Mouse (Mus musculus) stomach, embryonic 16.5 days (tissue): Measurements from ENCODE around the gene Ppp2r3c. TPM values are rescaled to one million over a fixed set of nuclear protein-coding genes. Genes with fewer than 3 reads are reported as not detected.
"Not testable (repeated sequence)": the region's sequence is repeated elsewhere in the genome, so short reads cannot be mapped to it uniquely, and the experiment has no call there.

Source experiments
- ATAC-seq: fragments of 200-750 bp; cut with Nextera tagmentation; 2 replicates; pipeline ENCODE4 v1.8.0; 2017; ENCODE audit warnings: moderate number of reproducible peaks, moderate TSS enrichment; ENCODE audit not compliant: insufficient read depth, low FRiP score
- H3K27ac ChIP-seq: fragments of 300-500 bp; sonication (generic); 2 replicates; pipeline ENCODE4 v1.5.1; 2014; ENCODE audit warnings: low read length
- H3K27me3 ChIP-seq: fragments of 300-500 bp; sonication (generic); 2 replicates; pipeline ENCODE4 v1.6.1; 2014; ENCODE audit warnings: low read length, control low read depth, mixed read lengths; ENCODE audit not compliant: control insufficient read depth, insufficient read depth
- H3K36me3 ChIP-seq: fragments of 300-500 bp; sonication (generic); 2 replicates; pipeline ENCODE4 v1.6.1; 2014; ENCODE audit warnings: low read length; ENCODE audit not compliant: control insufficient read depth, insufficient read depth
- H3K4me1 ChIP-seq: fragments of 300-500 bp; sonication (generic); 2 replicates; pipeline ENCODE4 v1.6.1; 2014; ENCODE audit warnings: low read length, control low read depth, mixed read lengths; ENCODE audit not compliant: control insufficient read depth, insufficient read depth
- H3K4me2 ChIP-seq: fragments of 300-500 bp; sonication (generic); 2 replicates; pipeline ENCODE4 v1.6.1; 2014; ENCODE audit warnings: low read depth, low read length, mixed read lengths
- H3K4me3 ChIP-seq: fragments of 300-500 bp; sonication (generic); replicated peaks from 2 replicates; pipeline ENCODE4 v1.5.1; 2014; ENCODE audit warnings: mild to moderate bottlenecking, low read length
- H3K9ac ChIP-seq: fragments of 300-500 bp; sonication (generic); 2 replicates; pipeline ENCODE4 v1.6.1; 2014; ENCODE audit warnings: low read length
- H3K9me3 ChIP-seq: fragments of 300-500 bp; sonication (generic); replicated peaks from 2 replicates; pipeline ENCODE4 v1.6.1; 2016; ENCODE audit warnings: low read length, control low read depth; ENCODE audit not compliant: control insufficient read depth
- WGBS: fragments of 180-500 bp; shearing (Covaris S2); extraction: QIAGEN DNeasy Blood & Tissue Kit; methylation state at CpG from one replicate; pipeline ENCODE4 v1.1.7; 2014; 5-methylcytosine and 5-hydroxymethylcytosine counted together
- polyA plus RNA-seq: library from polyadenylated mRNA; unstranded; fragments of >200 nt; fragmentation: Nextera tagmentation; extraction: Ambion mirVana; gene quantifications from 2 replicates; pipeline ENCODE4 v1.2.1, GENCODE M21; 2015

Ppp2r3c gene
- polyA plus RNA-seq, 1 experiment from 2014 or later = 10.6 TPM

DNA sequence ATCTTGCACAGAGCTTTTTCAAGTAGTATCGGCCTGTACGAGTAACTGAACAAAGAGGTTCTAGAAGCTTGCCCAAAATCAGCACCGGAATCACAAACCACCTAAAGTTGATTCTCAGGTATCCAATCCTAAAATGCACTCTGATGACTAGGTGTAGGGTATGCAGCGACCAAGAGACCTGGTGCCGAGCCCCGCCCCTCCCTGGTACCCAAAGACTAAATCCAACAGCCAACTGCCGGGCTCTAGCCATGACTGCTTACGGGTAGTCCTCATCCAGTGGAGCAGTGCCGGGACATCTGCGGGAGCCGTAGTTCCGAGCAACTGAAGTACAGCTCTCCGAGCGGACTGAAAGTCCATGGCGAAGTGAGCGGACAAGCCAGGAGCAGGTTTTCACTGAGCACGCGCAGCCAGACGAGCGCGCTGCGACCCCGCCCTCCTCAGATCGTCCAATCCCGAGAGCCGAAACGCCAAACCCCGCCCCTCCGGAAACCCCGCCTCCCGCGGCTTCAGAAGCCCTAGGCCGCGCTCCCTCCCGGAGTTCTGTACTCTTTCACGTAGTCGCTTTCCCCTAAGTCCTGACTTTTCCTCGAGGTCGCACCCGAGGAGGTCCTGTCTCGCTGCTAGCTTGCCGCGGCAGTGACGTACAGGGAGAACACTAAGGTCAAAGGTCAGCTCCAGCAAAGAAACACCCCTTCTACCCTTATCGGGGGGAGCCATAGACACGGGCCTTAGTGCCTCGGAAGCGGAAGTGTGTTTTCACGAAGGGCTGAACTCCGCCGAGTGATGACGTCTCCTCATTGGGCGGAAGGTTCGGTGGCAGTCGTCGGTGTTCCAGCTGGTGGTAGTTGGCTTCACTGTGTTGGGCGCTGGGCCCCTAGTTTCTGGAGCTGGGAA, 72.9 kb downstream of the Ppp2r3c start, which contains the start of gene Srp54c:
TSS of gene Srp54c (plus strand) at position 543 of the 894 bp plus-strand sequence.
- not testable (repeated sequence) for H3K9me3 ChIP-seq, H3K36me3 ChIP-seq, H3K27me3 ChIP-seq, H3K27ac ChIP-seq, H3K4me1 ChIP-seq, H3K4me2 ChIP-seq, H3K9ac ChIP-seq
- no CpG with 5 or more reads among the region's 57 CpGs for WGBS
- peak within 1 kb of the TSS; percentile 40 for H3K4me3 ChIP-seq
- peak; percentile 98 for ATAC-seq

Other genes starting within 250 kb of the Ppp2r3c start
- gene 2700097O09Rik, start 222.9 kb downstream of the Ppp2r3c start, polyA plus RNA-seq = 25.8 and 32.9 TPM in 2 replicates
- gene Srp54a, start 222.7 kb downstream of the Ppp2r3c start, polyA plus RNA-seq = 184 and 189 TPM in 2 replicates
- gene Fam177a, start 178.5 kb downstream of the Ppp2r3c start, polyA plus RNA-seq = 30.9 and 31.3 TPM in 2 replicates
- 55.6 and 62.1 TPM in 2 replicates for gene Srp54b, start 147.9 kb downstream of the Ppp2r3c start, polyA plus RNA-seq
- not detected in 2 replicates for gene 1700047I17Rik2, start 103.4 kb downstream of the Ppp2r3c start, polyA plus RNA-seq
- 77.0 and 79.6 TPM in 2 replicates for gene Srp54c, start 72.8 kb downstream of the Ppp2r3c start, polyA plus RNA-seq
- 22.5 and 23.9 TPM in 2 replicates for gene 1110008L16Rik, start 3.4 kb downstream of the Ppp2r3c start, polyA plus RNA-seq
- 359 and 373 TPM in 2 replicates for gene Psma6, start 81.2 kb upstream of the Ppp2r3c start, polyA plus RNA-seq
- 86.6 and 93.5 TPM in 2 replicates for gene Nfkbia, start 189.6 kb upstream of the Ppp2r3c start, polyA plus RNA-seq